Mouse (Mus musculus): ENCODE results near the gene Jade2. TPM values are rescaled to one million over a fixed set of nuclear protein-coding genes. Genes with fewer than 3 reads are reported as not detected.
A peak's percentile ranks its signal among the peaks of the same experiment; 100 is the strongest.

Gene Jade2
- polyA plus RNA-seq, 1 experiment from 2014 or later = 1.8 TPM

- ATAC-seq (ENCODE audit: insufficient number of reproducible peaks, insufficient read depth, low FRiP score, low TSS enrichment) = no peak
- no peaks in the 10 kb centered on the region for H3K27me3 ChIP-seq
- no peak overlapping the region for H3K4me2 ChIP-seq (replicated peaks)
- no peak overlapping the region for H3K27ac ChIP-seq
- peaks cover 6% of the 10 kb centered on the region; the same call in 1 of the 2 replicates for H3K9me3 ChIP-seq
- no peaks in the 10 kb centered on the region for H3K4me1 ChIP-seq
- H3K9ac ChIP-seq = no peak overlapping the region
- H3K4me3 ChIP-seq = no peak overlapping the region
- no peaks in the 10 kb centered on the region for H3K36me3 ChIP-seq
- WGBS = 70% methylated on average over 4 of the region's 4 CpGs
Measured at GRCm38 (mm10) chr11:51876943-51877344, 19.5 kb upstream of the Jade2 start.

- no peak for ATAC-seq (ENCODE audit: insufficient number of reproducible peaks, insufficient read depth, low FRiP score, low TSS enrichment)
- Histone ChIP-seq H3K27me3 (no peaks in the 10 kb centered on the region), H3K4me3 (no peak overlapping the region), H3K27ac (no peak overlapping the region), H3K36me3 (no peaks in the 10 kb centered on the region), H3K4me2 (replicated peaks) (no peak overlapping the region), H3K9ac (no peak overlapping the region), H3K9me3 (peaks cover 6% of the 10 kb centered on the region; the same call in 1 of the 2 replicates), H3K4me1 (no peaks in the 10 kb centered on the region)
- 20% methylated on average over 4 of the region's 4 CpGs for WGBS
Measured at GRCm38 (mm10) chr11:51875792-51876195, 18.3 kb upstream of the Jade2 start.

DNA sequence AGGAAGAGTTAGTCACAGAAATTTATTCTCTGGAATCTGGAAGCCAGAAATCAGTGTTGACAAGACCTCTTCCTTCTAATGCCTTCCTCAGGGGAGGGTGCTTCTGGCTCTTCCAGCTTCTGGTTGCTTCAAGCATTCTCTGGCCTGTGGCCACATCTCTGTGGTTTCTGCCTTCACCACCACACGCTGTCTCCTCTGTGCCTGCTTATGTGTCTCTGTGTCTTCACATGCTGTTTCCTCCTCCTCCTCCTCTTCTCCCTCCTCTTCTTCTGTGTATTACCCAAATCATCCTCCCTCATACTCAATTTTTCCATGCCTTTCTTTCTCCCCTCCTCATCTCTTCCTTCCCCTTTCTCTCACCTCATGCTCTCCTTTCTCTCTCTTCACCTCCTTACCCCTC is 17.6 kb upstream of the Jade2 start:
- Histone ChIP-seq H3K27ac (no peak overlapping the region), H3K9me3 (peaks cover 2% of the 10 kb centered on the region; the same call in 1 of the 2 replicates), H3K4me2 (replicated peaks) (no peak overlapping the region), H3K4me3 (no peak overlapping the region), H3K36me3 (no peaks in the 10 kb centered on the region), H3K9ac (no peak overlapping the region), H3K4me1 (no peaks in the 10 kb centered on the region), H3K27me3 (no peaks in the 10 kb centered on the region)
- ATAC-seq (ENCODE audit: insufficient number of reproducible peaks, insufficient read depth, low FRiP score, low TSS enrichment) = no peak
- 68% methylated on average over 1 of the region's 1 CpGs for WGBS

- Histone ChIP-seq H3K4me2 (replicated peaks) (no peak overlapping the region), H3K4me1 (no peaks in the 10 kb centered on the region), H3K9ac (no peak overlapping the region), H3K4me3 (no peak overlapping the region), H3K36me3 (no peaks in the 10 kb centered on the region), H3K27ac (no peak overlapping the region), H3K27me3 (no peaks in the 10 kb centered on the region), H3K9me3 (no peaks in the 10 kb centered on the region)
- 80% methylated on average over 7 of the region's 7 CpGs for WGBS
- ATAC-seq (ENCODE audit: insufficient number of reproducible peaks, insufficient read depth, low FRiP score, low TSS enrichment) = no peak
Measured at GRCm38 (mm10) chr11:51874266-51875036, 17.0 kb upstream of the Jade2 start.

DNA sequence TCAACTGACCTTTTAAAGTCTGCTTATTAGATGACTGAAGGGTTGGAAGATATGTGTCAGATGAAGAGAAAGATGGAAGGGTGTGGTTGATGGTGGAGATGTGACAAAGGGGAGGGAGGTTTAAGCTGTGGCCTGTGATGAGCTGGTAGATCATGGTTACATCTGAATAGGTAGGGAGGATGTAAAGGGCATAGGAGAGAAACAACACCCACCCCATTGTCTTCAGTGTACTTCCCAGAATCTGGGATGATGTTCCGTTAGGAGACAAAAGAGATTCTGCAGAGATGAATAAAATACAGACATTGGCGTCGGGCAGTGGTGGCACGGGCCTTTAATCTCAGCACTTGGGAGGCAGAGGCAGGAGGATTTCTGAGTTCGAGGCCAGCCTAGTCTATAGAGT is 15.7 kb upstream of the Jade2 start:
- Histone ChIP-seq H3K27me3 (no peaks in the 10 kb centered on the region), H3K4me3 (no peak overlapping the region), H3K9me3 (no peaks in the 10 kb centered on the region), H3K4me2 (replicated peaks) (no peak overlapping the region), H3K9ac (no peak overlapping the region), H3K4me1 (no peaks in the 10 kb centered on the region), H3K36me3 (no peaks in the 10 kb centered on the region), H3K27ac (no peak overlapping the region)
- ATAC-seq (ENCODE audit: insufficient number of reproducible peaks, insufficient read depth, low FRiP score, low TSS enrichment) = no peak
- WGBS = 93% methylated on average over 5 of the region's 5 CpGs

- no peaks in the 10 kb centered on the region for H3K4me1 ChIP-seq
- H3K4me3 ChIP-seq = no peak overlapping the region
- H3K27ac ChIP-seq = no peak overlapping the region
- ATAC-seq (ENCODE audit: insufficient number of reproducible peaks, insufficient read depth, low FRiP score, low TSS enrichment) = no peak
- H3K9ac ChIP-seq = no peak overlapping the region
- no peaks in the 10 kb centered on the region for H3K27me3 ChIP-seq
- WGBS = 87% methylated on average over 10 of the region's 10 CpGs
- no peak overlapping the region for H3K4me2 ChIP-seq (replicated peaks)
- H3K36me3 ChIP-seq = no peaks in the 10 kb centered on the region
- no peaks in the 10 kb centered on the region for H3K9me3 ChIP-seq
Measured at GRCm38 (mm10) chr11:51867261-51867660, 9.8 kb upstream of the Jade2 start.

DNA sequence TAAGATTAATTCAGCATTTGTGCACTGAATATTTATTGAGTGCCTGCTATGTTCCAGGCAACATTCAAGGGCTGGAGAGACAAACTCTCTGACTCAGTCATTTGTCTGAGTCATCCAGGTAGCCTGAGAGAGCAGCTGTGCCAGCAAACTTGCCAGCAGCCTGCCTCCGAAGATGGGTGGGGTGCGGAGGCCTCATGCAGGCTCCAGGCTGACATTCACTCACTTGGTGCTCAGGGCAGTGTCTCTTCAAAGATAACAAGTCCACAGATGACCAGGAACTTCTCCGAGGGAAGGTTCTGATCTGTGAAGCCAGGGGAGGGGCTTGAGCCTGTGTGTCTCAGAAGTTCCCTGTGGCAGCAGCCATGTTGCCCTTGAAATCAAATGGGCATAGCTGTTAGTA is 8.6 kb upstream of the Jade2 start:
- H3K4me2 ChIP-seq (replicated peaks) = no peak overlapping the region
- no peaks in the 10 kb centered on the region for H3K4me1 ChIP-seq
- H3K27me3 ChIP-seq = no peaks in the 10 kb centered on the region
- H3K36me3 ChIP-seq = no peaks in the 10 kb centered on the region
- 74% methylated on average over 3 of the region's 3 CpGs for WGBS
- no peak overlapping the region for H3K9ac ChIP-seq
- H3K9me3 ChIP-seq = no peaks in the 10 kb centered on the region
- ATAC-seq (ENCODE audit: insufficient number of reproducible peaks, insufficient read depth, low FRiP score, low TSS enrichment) = no peak
- no peak overlapping the region for H3K27ac ChIP-seq
- H3K4me3 ChIP-seq = no peak overlapping the region

GRCm38 (mm10) chr11:51860666-51861065 is 3.2 kb upstream of the Jade2 start:
- 76% methylated on average over 8 of the region's 8 CpGs for WGBS
- Histone ChIP-seq H3K9ac (no peak overlapping the region), H3K9me3 (no peaks in the 10 kb centered on the region), H3K27ac (no peak overlapping the region), H3K4me1 (peaks cover 6% of the 10 kb centered on the region), H3K4me3 (no peak overlapping the region), H3K27me3 (peaks cover 10% of the 10 kb centered on the region; the same call in 1 of the 2 replicates), H3K4me2 (replicated peaks) (no peak overlapping the region), H3K36me3 (no peaks in the 10 kb centered on the region)
- ATAC-seq (ENCODE audit: insufficient number of reproducible peaks, insufficient read depth, low FRiP score, low TSS enrichment) = no peak

DNA sequence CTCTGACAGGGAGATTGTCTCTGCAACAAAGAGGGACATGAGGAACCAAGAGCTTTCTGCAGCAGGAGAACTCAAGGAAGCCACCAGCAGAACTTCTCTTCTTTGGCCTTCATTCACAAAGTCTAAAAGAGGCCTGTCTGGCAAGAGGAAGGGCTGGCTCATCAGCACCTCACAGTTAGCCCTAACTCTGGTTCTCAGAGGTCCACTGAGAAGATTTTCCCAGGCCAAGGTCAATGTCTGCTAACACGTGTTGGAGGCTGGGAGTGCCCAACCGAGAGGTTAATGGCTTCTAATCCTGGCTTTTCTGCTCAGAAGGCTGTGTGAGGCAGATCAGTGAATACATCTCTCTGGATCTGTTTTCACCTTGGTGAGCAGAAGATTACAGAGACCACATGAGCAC is 2.1 kb upstream of the Jade2 start:
- H3K4me2 ChIP-seq (replicated peaks) = no peak overlapping the region
- ATAC-seq (ENCODE audit: insufficient number of reproducible peaks, insufficient read depth, low FRiP score, low TSS enrichment) = no peak
- no peak overlapping the region for H3K27ac ChIP-seq
- no peak overlapping the region for H3K4me3 ChIP-seq
- 25% methylated on average over 2 of the region's 2 CpGs for WGBS
- H3K36me3 ChIP-seq = no peaks in the 10 kb centered on the region
- peaks cover 11% of the 10 kb centered on the region for H3K4me1 ChIP-seq
- H3K9me3 ChIP-seq = no peaks in the 10 kb centered on the region
- peaks cover 10% of the 10 kb centered on the region; the same call in 1 of the 2 replicates for H3K27me3 ChIP-seq
- no peak overlapping the region for H3K9ac ChIP-seq

DNA sequence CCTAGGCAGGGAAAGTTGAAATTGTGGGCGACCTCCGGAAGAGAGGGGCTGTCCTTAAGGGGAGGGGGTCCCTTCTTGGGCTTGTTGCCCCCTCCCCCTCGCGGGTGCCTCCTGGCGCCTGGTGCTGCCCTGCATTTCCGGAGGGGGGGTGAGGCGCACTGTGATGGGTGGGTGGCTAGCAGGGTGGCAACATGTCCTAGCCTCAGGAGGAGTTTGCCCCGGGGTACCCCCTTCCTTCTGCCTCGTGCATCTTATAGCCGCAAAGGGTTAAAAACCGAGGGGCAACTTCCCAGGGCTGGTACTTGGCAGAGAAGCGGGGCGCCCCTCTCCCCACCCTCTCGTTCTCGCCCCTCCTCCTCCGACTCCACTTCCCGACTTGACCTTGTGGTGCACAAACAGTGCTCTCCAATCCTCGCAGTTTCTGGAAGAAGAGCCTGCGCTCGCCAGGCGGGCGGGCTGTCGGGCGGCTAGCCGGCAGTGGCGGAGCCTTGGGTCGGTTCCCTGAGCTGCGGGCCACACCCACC is 1.1 kb upstream of the Jade2 start:
- peak overlapping the region; percentile 71 for H3K4me3 ChIP-seq
- H3K4me2 ChIP-seq (replicated peaks) = peak overlapping the region; percentile 95
- H3K36me3 ChIP-seq = no peaks in the 10 kb centered on the region
- no peaks in the 10 kb centered on the region for H3K9me3 ChIP-seq
- under 1% methylated on average over 26 of the region's 28 CpGs for WGBS
- peak overlapping the region; percentile 85 for H3K9ac ChIP-seq
- H3K27ac ChIP-seq = peak overlapping the region; percentile 90
- peaks cover 11% of the 10 kb centered on the region for H3K4me1 ChIP-seq
- H3K27me3 ChIP-seq = peaks cover 10% of the 10 kb centered on the region; the same call in 1 of the 2 replicates
- ATAC-seq (ENCODE audit: insufficient number of reproducible peaks, insufficient read depth, low FRiP score, low TSS enrichment) = peak; percentile 37; the same call in 1 of the 2 replicates

- Histone ChIP-seq H3K4me1 (peaks cover 16% of the 10 kb centered on the region), H3K27me3 (peaks cover 10% of the 10 kb centered on the region; the same call in 1 of the 2 replicates), H3K27ac (peak overlapping the region; percentile 90), H3K4me3 (peak overlapping the region; percentile 71), H3K36me3 (no peaks in the 10 kb centered on the region), H3K9ac (peak overlapping the region; percentile 85), H3K4me2 (replicated peaks) (peak overlapping the region; percentile 95), H3K9me3 (no peaks in the 10 kb centered on the region)
- 0 out of 2 replicates have a peak, but pooled peaks have one; percentile 30 for ATAC-seq (ENCODE audit: insufficient number of reproducible peaks, insufficient read depth, low FRiP score, low TSS enrichment)
- WGBS = under 1% methylated on average over 48 of the region's 52 CpGs
Measured at GRCm38 (mm10) chr11:51857818-51858527, 520 bp upstream of the Jade2 start.
